Mouse (Mus musculus) B cell, adult 2 months (primary cell): ENCODE data around the gene Nat8f3.
"Not testable (repeated sequence)": the region's sequence is repeated elsewhere in the genome, so short reads cannot be mapped to it uniquely, and the experiment has no call there.

ENCODE experiments used
- DNase-seq, 2 experiments: peaks; one replicate each; pipeline ENCODE4 v3.0.0; 2022

The Nat8f3 gene

GRCm38 (mm10) chr6:85765532-85765931, at the start of gene Nat8f3:
TSS of gene Nat8f3 (minus strand) at chr6:85765754.
- not testable (repeated sequence) for DNase-seq

- no peak for DNase-seq
Measured at GRCm38 (mm10) chr6:85813339-85813738, 47.8 kb upstream of the Nat8f3 start.

- not testable (repeated sequence) for DNase-seq
Measured at GRCm38 (mm10) chr6:85810942-85811537, 45.5 kb upstream of the Nat8f3 start.

- not testable (repeated sequence) for DNase-seq
Measured at GRCm38 (mm10) chr6:85810514-85810913, 45.0 kb upstream of the Nat8f3 start.

GRCm38 (mm10) chr6:85809784-85810183, 44.2 kb upstream of the Nat8f3 start:
- not testable (repeated sequence) for DNase-seq

- not testable (repeated sequence) for DNase-seq
Measured at GRCm38 (mm10) chr6:85803180-85803579, 37.6 kb upstream of the Nat8f3 start.

- DNase-seq, result not testable (repeated sequence)
Measured at GRCm38 (mm10) chr6:85763127-85764070, 2.2 kb downstream of the Nat8f3 start.

GRCm38 (mm10) chr6:85762678-85763077, 2.9 kb downstream of the Nat8f3 start:
- not testable (repeated sequence) for DNase-seq

- DNase-seq, result not testable (repeated sequence)
Measured at GRCm38 (mm10) chr6:85755705-85756249, 9.8 kb downstream of the Nat8f3 start.

GRCm38 (mm10) chr6:85713105-85713504, 52.4 kb downstream of the Nat8f3 start, which contains the start of gene Nat8f7:
TSS of gene Nat8f7 (minus strand) at chr6:85713205.
- not testable (repeated sequence) for DNase-seq

- not testable (repeated sequence) for DNase-seq
Measured at GRCm38 (mm10) chr6:85709607-85710006, 55.9 kb downstream of the Nat8f3 start.

GRCm38 (mm10) chr6:85709206-85709605, 56.3 kb downstream of the Nat8f3 start:
- not testable (repeated sequence) for DNase-seq

- DNase-seq, result not testable (repeated sequence)
Measured at GRCm38 (mm10) chr6:85701943-85702342, 63.6 kb downstream of the Nat8f3 start.
